Mouse (Mus musculus) liver, adult 2 months (tissue): Measurements from ENCODE around the gene Abcd4. TPM values are rescaled to one million over a fixed set of nuclear protein-coding genes. Genes with fewer than 3 reads are reported as not detected.

Experiments used
- DNase-seq: peaks from one replicate; pipeline ENCODE4 v3.0.0-alpha.2; 2011; ENCODE audit warnings: low read depth, low spot score; ENCODE audit errors: extremely low read depth
- H3K27ac ChIP-seq: fragments of 200-500 bp; replicated peaks from 2 replicates; pipeline ENCODE4 v1.5.1; 2012; ENCODE audit warnings: low read depth, mild to moderate bottlenecking, control low read depth, inconsistent platforms, low read length; ENCODE audit not compliant: insufficient read depth
- H3K27me3 ChIP-seq: fragments of 200-500 bp; 2 replicates; pipeline ENCODE4 v1.6.1; 2012; ENCODE audit warnings: mild to moderate bottlenecking, moderate library complexity, low read length, inconsistent platforms; ENCODE audit not compliant: control insufficient read depth, insufficient read depth
- H3K36me3 ChIP-seq: fragments of 200-500 bp; 2 replicates; pipeline ENCODE4 v1.6.1; 2012; ENCODE audit warnings: low read length, inconsistent platforms; ENCODE audit not compliant: control insufficient read depth, insufficient read depth
- H3K4me1 ChIP-seq: fragments of 200-500 bp; 2 replicates; pipeline ENCODE4 v1.6.1; 2011; ENCODE audit warnings: low read length; ENCODE audit not compliant: control insufficient read depth, insufficient read depth
- H3K4me3 ChIP-seq: fragments of 200-500 bp; 2 replicates; pipeline ENCODE4 v1.5.1; 2011; ENCODE audit warnings: low read depth, mild to moderate bottlenecking, control low read depth, low read length, moderate library complexity; ENCODE audit not compliant: insufficient read depth
- H3K79me2 ChIP-seq: fragments of 200-500 bp; 2 replicates; pipeline ENCODE4 v1.6.1; 2012; ENCODE audit warnings: inconsistent platforms, mild to moderate bottlenecking, low read length, moderate library complexity; ENCODE audit not compliant: control insufficient read depth, insufficient read depth
- H3K9ac ChIP-seq: fragments of 200-500 bp; 2 replicates; pipeline ENCODE4 v1.6.1; 2012; ENCODE audit warnings: low read depth, mild to moderate bottlenecking, control low read depth, inconsistent platforms, low read length
- CTCF ChIP-seq: fragments of 200-500 bp; IDR thresholded peaks from 2 replicates; pipeline ENCODE4 v1.5.1; 2011; ENCODE audit warnings: low read depth, low read length, control low read depth
- POLR2A ChIP-seq: fragments of 200-500 bp; IDR thresholded peaks from 2 replicates; pipeline ENCODE4 v1.6.1; 2011; ENCODE audit warnings: low read length, control low read depth; ENCODE audit not compliant: insufficient read depth; ENCODE audit errors: extremely low read depth
- WGBS: fragments of 180-500 bp; shearing (Covaris S2); methylation state at CpG from one replicate; pipeline ENCODE4 v1.1.7; 2018; 5-methylcytosine and 5-hydroxymethylcytosine counted together
- polyA plus RNA-seq: library from polyadenylated mRNA; depleted of rRNA; stranded (reverse); fragments of >200 nt; gene quantifications from 2 replicates; pipeline ENCODE4 v1.2.3, GENCODE M21; 2012; rRNA removed
- total RNA-seq: library from RNA; depleted of rRNA; stranded (reverse); fragments of >200 nt; gene quantifications from 2 replicates; pipeline ENCODE4 v1.2.3, GENCODE M21; 2014; rRNA removed

Abcd4 gene
- total RNA-seq (5.8 and 6.5 TPM in 2 replicates), polyA plus RNA-seq (12.5 and 14.2 TPM in 2 replicates)

GRCm38 (mm10) chr12:84616977-84617630 is at the start of gene Abcd4:
Gene Abcd4 (minus strand): TSS chr12:84617413.
- Histone ChIP-seq H3K4me3 (peak within 1 kb of the TSS; percentile 100), H3K36me3 (no peaks in the 10 kb centered on the region), H3K9ac (peak within 1 kb of the TSS; percentile 99), H3K4me1 (no peaks in the 10 kb centered on the region), H3K79me2 (no peaks in the 10 kb centered on the region), H3K27me3 (no peaks in the 10 kb centered on the region), H3K27ac (peak within 1 kb of the TSS; percentile 84)
- peak; percentile 62 for TF ChIP-seq CTCF
- peak; percentile 75 for TF ChIP-seq POLR2A
- peak; percentile 92 for DNase-seq
- WGBS = under 1% methylated on average over 34 of the region's 34 CpGs

GRCm38 (mm10) chr12:84653912-84654311 is 36.7 kb upstream of the Abcd4 start:
- Histone ChIP-seq H3K36me3 (no peaks in the 10 kb centered on the region), H3K9ac (no peak overlapping the region), H3K27me3 (no peaks in the 10 kb centered on the region; the same call in 1 of the 2 replicates), H3K4me3 (no peak overlapping the region), H3K4me1 (no peaks in the 10 kb centered on the region), H3K79me2 (no peaks in the 10 kb centered on the region), H3K27ac (no peak overlapping the region)
- WGBS = 7% methylated on average over 3 of the region's 3 CpGs
- TF ChIP-seq CTCF (peak; percentile 84), POLR2A (no peak)
- DNase-seq = peak; percentile 4

- Histone ChIP-seq H3K27me3 (no peaks in the 10 kb centered on the region), H3K27ac (no peak overlapping the region), H3K36me3 (no peaks in the 10 kb centered on the region), H3K79me2 (no peaks in the 10 kb centered on the region), H3K4me3 (no peak overlapping the region), H3K9ac (no peak overlapping the region), H3K4me1 (no peaks in the 10 kb centered on the region)
- 80% methylated on average over 13 of the region's 13 CpGs for WGBS
- TF ChIP-seq CTCF (no peak), POLR2A (no peak)
- DNase-seq = no peak
Measured at GRCm38 (mm10) chr12:84650234-84650633, 33.0 kb upstream of the Abcd4 start.

- Histone ChIP-seq H3K79me2 (no peaks in the 10 kb centered on the region), H3K9ac (no peak within 1 kb of the TSS), H3K27ac (no peak within 1 kb of the TSS), H3K36me3 (no peaks in the 10 kb centered on the region), H3K4me3 (no peak within 1 kb of the TSS), H3K27me3 (peaks cover 17% of the 10 kb centered on the region; the same call in 1 of the 2 replicates), H3K4me1 (no peaks in the 10 kb centered on the region)
- WGBS = 15% methylated on average over 9 of the region's 9 CpGs
- DNase-seq = no peak
- TF ChIP-seq CTCF (no peak), POLR2A (no peak)
Measured at GRCm38 (mm10) chr12:84640654-84641053, 23.4 kb upstream of the Abcd4 start, which contains the start of gene Vrtn. Gene Vrtn (plus strand): TSS chr12:84641019.

GRCm38 (mm10) chr12:84640253-84640652 is 23.0 kb upstream of the Abcd4 start:
- peaks cover 17% of the 10 kb centered on the region; the same call in 1 of the 2 replicates for H3K27me3 ChIP-seq
- 16% methylated on average over 6 of the region's 6 CpGs for WGBS
- TF ChIP-seq POLR2A = no peak
- no peak for TF ChIP-seq CTCF

GRCm38 (mm10) chr12:84631867-84632266 is 14.7 kb upstream of the Abcd4 start:
- Histone ChIP-seq H3K79me2 (no peaks in the 10 kb centered on the region), H3K36me3 (no peaks in the 10 kb centered on the region), H3K9ac (no peak overlapping the region), H3K4me1 (no peaks in the 10 kb centered on the region), H3K27ac (no peak overlapping the region), H3K27me3 (no peaks in the 10 kb centered on the region), H3K4me3 (no peak overlapping the region)
- WGBS = 73% methylated on average over 3 of the region's 3 CpGs
- DNase-seq = no peak
- TF ChIP-seq POLR2A = no peak
- no peak for TF ChIP-seq CTCF

More at GRCm38 (mm10) chr12:84640253-84640652, 23.0 kb upstream of the Abcd4 start:
- Histone ChIP-seq H3K9ac (no peak overlapping the region), H3K79me2 (no peaks in the 10 kb centered on the region), H3K4me1 (no peaks in the 10 kb centered on the region), H3K27ac (no peak overlapping the region), H3K36me3 (no peaks in the 10 kb centered on the region), H3K4me3 (no peak overlapping the region)
- no peak for DNase-seq
